Mouse (Mus musculus) thymus, postnatal 14 days (tissue): ENCODE measurements around the gene Cd7.
A peak's percentile ranks its signal among the peaks of the same experiment; 100 is the strongest.
"Not testable (repeated sequence)": the region's sequence is repeated elsewhere in the genome, so short reads cannot be mapped to it uniquely, and the experiment has no call there.

Source experiments
- DNase-seq: peaks from one replicate; pipeline ENCODE4 v3.0.0; 2021

Gene Cd7

GRCm38 (mm10) chr11:121045286-121045685 is 6.1 kb upstream of the Cd7 start:
- DNase-seq, result no peak

- DNase-seq, result not testable (repeated sequence)
Measured at GRCm38 (mm10) chr11:121043025-121043424, 3.8 kb upstream of the Cd7 start.

DNA sequence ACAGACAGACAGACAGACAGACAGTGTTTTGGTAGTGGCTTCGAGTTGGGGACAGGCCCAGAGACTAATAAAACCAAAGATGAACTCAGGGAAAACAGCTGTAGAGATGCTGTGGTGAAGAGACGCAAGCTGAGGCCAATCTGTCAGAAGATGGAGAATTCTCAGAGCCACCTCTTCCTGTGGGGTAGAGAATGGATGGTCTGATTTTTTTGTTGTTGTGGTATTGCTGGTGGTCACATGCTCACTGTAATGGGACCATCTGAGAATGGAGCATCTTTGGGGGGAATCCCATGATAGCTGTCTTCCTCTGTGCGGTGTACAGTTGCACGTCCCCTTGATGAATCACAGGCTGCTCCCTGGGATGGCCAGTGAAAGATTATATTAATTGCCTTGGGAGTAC is 3.3 kb upstream of the Cd7 start:
- no peak for DNase-seq

DNA sequence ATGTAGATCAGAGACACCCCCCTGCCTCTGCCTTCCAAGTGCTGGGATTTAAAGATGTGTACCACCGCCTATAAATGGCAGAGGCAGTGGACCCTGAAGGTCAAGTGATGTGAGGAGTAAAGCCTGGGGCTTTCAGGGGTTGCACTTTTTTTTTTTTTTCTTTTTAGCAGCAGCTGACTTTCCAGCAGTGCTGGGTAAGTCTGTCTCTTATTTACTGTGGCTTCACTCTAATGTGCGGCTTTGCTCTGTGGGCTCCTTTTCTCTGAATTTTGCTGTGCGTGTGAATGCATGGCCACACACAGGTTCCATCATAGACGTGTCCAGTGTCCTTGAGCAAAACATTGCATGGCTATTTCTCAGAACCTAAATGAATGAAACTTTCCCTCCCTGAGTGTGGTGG is 2.4 kb upstream of the Cd7 start:
- no peak for DNase-seq

DNA sequence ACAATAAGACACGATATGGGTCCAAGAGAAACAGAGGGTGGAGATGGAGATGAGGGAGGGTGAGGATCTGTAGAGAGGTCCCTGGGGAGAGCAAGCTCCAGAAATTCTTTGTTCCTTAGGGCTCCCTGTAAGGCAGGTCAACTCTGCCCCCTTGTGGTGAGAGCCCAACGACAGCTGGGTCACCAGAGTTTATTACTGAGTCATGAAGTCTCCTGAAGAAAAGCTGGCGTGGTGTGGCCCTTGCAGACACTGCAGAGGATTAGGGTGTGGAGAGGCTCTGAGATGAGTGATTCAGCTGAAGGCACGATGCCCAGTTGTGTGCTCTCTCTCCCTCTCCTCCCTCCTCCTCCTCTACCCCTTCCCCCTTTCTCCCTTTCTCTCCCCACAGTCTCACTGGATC is 2.0 kb upstream of the Cd7 start:
- peak; percentile 83 for DNase-seq

DNA sequence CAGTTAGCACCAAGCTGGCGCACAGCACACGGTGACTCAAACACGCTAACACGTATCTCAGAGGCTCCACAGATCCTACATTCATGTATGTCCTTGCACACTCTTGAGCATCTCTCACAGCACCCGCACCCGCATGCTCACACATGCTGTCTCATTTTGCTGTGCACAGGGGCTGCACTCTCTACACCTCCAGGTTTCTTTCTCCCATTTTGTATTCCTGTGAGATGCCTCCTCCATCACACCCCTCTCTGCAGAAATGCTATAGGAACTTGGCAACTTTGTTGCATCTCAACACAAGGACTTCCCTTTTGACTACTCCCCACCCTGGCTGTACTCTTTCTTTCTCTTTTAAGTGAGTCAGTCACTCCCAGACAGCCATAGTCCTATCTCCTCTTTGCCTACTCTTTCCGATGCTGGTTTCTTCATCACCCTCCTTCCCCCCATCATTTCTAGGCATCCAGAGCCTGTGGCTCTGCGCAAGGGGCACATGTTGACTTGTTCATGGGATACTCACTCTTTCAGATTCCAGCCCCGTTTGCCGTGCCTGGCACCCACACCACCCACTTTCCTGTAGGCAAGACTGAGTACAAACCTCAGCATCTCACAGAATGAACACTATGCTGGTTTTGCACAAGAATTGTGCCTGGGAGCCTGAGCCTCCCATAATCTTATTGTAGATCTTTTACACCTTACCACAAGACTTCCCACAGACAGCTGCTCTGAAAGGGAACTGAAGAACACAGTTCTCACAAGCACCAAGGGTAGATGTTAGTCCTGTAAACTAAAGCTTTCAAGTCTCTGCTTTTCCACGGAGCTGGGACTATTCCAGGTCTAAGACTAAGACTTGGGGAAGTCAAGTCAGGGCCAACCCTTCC is 615 bp downstream of the Cd7 start:
- peak; percentile 35 for DNase-seq

DNA sequence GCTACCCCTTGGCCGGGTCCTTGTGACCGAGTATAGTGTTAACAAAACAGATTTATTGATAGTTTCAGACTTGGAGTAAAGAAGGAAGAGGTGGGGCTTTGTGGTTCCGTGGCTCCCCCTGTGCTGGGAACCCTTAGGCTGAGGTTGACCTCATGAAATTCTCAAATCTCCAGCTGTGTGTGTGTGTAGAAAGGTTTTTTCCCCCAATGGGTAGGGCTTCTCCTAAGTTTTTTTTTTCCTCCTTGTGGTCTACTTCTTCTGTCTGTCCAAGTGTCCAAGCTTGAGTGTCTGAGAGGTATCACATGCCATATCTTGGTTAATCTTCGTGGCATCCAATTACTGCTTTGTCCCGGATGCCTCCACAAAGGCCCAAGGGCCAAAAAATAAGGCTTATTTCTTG is 6.1 kb downstream of the Cd7 start:
- DNase-seq, result no peak

DNA sequence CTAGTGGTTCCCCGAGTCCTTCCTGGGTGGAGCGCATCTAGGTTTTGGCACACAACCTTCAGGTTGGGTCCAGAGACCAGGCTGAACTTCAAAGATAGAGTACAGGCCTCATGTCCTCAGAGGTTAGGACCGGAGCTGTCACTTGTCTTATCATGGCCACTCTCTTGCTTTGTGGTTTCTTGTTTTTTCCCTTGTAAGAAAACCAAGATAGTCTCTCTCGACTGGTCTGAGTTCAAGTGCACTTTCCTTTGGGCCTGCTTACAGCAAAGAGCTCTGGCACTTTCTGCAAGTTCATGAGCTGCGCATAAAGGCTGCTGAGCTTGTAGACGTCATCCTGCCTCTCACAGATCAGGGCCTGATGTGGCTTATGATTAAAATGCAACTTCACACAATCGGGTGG is 12.0 kb downstream of the Cd7 start:
- no peak for DNase-seq

DNA sequence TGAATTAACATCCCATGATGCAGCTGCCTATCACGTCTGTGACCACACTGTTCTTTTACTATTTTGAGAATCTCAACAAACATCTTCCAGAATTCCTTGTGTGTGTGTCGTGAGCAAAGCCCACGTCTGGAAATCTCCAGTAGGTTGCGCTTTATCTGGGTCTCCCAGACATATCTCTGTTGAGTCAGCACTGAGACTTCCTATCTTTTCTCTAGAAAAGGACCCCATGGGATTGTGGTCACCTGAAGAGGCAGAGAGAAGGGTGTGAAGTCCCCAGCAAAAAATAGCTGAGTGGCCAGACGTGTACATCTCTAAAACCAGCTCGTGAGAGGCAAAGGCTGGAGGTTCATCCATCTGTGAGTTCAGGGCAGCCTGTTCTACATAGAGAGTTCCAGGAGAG is 15.1 kb downstream of the Cd7 start:
- DNase-seq, result no peak

- DNase-seq, result no peak
Measured at GRCm38 (mm10) chr11:121019501-121019900, 19.7 kb downstream of the Cd7 start.

DNA sequence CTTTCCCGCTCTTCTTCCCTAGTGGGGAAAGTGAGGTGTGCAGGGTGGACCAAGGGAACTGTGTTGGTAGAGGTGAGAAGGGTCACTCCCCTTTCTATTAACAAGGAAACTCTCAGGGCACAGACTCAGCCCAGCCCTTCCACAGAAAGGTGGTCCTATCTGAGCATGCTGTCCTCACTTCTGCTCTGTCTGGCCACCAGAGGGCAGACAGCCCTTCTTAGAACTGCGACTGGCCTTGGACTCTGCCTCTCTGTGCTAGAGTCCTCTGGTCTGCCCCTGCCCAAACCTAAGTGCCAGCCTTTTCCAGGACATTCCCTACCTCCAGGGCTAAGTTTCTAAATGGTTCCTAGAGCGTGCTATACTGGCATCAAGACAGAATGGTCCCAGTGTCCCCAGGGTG is 21.5 kb downstream of the Cd7 start:
- DNase-seq, result peak; percentile 60

DNA sequence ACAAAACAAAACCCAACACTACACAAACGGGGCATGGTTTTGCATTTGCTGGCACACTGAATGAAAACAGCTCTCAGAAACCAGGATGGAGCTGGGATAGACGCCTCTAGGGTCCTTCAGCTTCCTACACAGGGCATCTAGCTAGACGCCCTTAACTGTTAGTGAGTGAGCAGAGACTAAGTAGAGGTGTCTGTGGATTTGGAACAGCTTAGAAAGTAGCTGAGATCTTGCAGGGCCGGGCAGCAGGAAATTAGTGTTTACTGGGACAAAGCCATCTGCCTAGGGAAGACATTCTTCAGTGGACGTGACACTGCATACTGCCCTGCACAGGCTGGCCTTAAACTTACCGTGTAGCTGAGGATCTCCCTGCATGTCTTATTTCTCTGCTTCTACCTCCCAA is 23.7 kb downstream of the Cd7 start:
- no peak for DNase-seq

DNA sequence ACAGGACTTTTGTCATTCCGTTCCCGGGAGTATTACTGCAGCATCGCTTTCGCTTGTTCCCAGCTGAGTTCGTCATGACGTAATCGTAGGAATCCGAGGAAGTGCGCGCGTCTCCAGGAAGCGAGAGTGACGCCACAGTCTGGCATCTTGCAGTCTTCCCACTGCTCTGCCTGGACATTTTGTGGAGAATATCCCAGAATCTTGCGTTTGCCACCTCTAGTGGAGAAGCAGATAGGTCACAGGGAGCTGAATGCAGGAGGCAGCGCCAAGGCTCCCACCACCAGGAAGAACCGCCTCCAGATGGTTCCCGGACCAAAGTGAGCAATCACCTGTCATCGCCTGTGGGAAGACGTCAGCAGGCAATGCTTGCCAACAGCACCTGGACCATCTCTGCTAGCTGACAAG is 24.3 kb downstream of the Cd7 start:
- no peak for DNase-seq

GRCm38 (mm10) chr11:121013656-121014055 is 25.6 kb downstream of the Cd7 start:
- DNase-seq, result no peak

DNA sequence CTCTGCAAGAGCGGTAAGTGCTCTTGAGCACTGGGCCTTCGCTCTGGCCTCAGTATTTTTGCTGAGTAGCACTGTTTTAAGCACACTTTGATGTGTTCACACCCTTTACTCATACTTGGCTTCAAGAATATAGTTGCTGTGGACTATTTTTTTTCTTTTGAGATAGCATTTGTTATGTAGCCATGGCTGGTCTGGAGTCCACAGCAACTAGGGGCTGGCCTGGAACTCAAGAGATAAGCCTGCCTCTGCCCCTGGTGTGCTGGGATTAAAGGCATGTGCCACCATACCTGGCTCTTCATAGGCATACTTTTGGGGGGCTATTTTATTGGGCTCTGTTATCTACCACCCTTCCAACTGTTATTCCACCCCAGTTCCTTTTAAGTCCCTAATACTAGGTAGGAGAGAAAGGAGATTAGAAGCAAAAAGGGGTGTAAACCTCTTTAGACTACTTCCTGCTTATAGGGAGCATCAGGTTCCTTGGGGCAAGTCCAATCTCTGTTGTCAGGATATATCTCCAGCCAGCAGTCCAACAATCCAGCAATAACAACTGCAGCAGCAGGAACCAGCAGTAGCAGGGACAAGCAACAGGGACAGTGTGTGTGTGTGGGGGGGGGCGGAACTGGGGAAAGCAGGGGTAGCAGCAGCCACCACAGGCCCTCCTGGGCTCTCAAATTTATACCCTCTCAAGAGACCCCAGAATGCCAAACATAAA is 29.0 kb downstream of the Cd7 start:
- no peak for DNase-seq

DNA sequence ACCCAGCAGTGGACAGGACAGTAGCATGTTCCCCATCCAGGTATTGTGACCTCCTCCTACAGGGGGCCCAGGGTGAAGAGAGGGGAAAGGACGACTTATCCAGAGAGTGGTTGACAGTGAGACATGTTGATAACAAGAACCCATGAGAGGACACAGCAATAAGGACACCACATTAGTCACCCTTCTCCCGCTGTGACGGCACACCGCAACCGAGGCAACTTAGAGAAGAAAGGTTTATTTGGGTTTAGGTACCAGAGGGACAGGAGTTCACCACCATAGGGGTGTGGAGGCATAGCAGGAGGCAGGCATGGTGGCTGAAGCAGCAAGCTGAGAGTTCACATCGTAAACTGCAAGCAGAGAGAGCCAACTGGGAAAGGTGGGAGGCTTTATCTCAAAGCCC is 33.0 kb downstream of the Cd7 start:
- no peak for DNase-seq

DNA sequence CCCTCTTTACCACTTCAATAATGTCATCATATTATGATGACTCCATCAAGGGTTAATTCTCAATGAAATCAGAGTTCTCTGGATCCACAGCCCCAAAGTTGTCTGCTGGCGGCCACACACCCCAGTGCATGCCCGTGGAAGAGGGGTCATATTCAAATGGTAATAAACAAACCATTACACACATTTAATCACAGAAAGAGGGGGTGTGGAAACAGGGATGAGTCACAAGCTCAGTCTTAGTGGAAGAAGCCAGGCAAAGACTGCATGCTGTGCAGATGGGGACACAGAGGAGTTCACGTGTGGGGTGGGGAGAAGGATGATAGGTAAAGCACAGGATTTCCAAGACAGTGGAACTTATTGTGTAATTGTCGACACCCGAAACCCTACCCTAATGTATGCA is 34.9 kb downstream of the Cd7 start:
- DNase-seq, result no peak

GRCm38 (mm10) chr11:121001966-121002365 is 37.3 kb downstream of the Cd7 start:
- DNase-seq, result no peak

DNA sequence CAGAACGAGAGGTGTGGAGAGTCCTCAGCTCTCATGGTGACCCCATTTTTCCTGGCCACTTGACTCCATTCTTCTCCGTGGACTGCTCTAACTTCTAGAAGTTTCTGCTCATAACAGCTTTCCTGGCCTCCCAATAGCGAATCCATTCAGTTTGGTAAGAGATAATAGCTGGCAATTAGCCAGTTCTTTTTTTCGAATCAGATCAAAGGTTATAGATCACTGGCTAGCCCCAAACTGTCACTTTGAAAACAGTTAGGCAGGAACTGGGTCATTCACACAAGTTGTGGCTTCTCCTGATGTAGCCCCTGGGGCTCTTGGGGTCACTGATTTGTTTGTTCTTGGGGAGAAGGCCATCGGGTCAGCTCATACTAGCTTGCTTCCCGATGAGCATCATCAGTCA is 44.5 kb downstream of the Cd7 start:
- no peak for DNase-seq

DNA sequence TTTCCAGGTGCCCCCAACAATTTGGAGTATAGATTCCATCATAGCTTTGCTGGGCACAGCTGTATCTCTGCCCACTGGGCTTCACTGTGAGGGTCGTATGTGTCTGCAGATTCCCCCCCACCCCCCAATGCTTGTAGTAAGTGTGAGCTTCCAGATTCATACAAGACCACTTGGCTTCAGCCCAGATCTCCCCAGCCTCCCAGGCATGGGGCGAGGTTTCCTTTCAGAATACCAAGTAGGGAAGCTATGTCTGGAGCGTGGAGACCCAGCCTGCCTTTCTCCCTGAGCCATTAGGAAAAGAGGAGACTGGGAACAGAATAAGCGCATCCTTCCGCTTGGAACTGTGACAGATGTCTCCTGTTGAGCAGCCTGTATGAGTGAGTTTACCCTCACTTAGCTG is 45.6 kb downstream of the Cd7 start:
- no peak for DNase-seq

- DNase-seq, result no peak
Measured at GRCm38 (mm10) chr11:120993080-120993479, 46.1 kb downstream of the Cd7 start.

DNA sequence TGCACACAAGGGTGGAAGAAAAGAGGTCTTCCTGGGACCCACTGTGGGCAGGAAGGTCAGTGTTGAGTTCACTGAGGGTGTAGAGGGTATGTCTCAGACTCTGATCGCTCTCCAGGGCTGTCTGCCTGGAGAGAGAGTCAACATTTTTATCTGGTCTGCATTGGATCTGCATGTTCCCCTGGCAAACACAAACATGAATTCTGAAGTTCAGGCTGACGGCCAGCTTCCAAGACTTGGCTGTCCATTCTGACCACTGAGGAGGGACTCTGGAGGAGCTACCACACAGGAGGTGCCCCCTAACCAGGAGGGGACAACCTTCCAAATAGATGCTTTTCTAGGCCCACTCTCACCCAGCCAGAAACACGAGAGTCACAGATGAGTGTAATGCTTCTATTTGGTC is 47.4 kb downstream of the Cd7 start:
- no peak for DNase-seq

GRCm38 (mm10) chr11:120990951-120991526 is 48.2 kb downstream of the Cd7 start, which contains the start of gene Csnk1d:
Gene Csnk1d (minus strand): TSS chr11:120991330.
- peak; percentile 99 for DNase-seq
